Mouse (Mus musculus) c-Kit-positive CD71-positive TER-119-negative erythroid progenitor cells, embryonic 14.5 days (primary cell): Measurements from ENCODE around the gene Nrg3.
"Not testable (repeated sequence)": the region's sequence is repeated elsewhere in the genome, so short reads cannot be mapped to it uniquely, and the experiment has no call there.

Source experiments
- DNase-seq: peaks from one replicate; pipeline ENCODE4 v3.0.0-alpha.2; 2013; ENCODE audit warnings: low read depth

Gene Nrg3

DNA sequence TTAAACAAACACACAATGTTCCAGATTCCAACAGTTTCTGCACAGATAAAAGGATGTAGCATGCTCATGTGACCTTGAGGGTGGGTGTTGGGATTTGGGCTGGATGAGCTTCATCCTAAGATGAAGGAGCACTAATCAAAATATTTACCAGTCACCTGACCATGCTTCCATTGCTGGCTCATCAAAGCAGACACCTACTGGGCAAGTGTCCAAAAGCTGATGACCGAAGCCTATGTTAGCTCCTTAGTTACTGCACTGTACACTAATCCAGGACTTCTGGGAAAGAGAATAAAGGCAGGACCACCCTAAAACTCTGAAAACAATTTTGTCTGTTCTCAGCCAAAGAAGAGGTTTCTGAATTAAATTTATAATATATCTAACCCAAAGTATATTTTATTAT, 261.4 kb downstream of the Nrg3 start:
- DNase-seq: no peak

GRCm38 (mm10) chr14:39191946-39192345, 280.9 kb downstream of the Nrg3 start:
- no peak for DNase-seq

DNA sequence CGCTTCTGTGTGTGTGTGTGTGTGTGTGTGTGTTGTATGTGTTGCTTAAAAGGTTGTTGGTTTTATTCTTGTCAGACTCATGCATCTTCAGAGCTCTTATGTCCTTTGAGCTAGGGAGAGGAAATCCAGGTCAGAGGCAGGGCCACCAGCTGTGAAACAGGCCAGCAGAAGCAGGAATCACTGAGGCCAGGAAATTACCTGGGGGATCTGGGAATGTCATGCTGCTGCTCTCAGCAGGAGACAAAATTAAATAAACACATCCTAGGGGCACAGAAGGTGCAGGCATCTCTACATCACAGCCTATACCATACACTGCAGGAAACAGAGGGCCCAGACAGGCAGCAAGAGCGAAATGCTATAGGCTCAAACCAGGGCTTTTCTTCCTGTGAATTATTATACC, 299.2 kb downstream of the Nrg3 start:
- no peak for DNase-seq

DNA sequence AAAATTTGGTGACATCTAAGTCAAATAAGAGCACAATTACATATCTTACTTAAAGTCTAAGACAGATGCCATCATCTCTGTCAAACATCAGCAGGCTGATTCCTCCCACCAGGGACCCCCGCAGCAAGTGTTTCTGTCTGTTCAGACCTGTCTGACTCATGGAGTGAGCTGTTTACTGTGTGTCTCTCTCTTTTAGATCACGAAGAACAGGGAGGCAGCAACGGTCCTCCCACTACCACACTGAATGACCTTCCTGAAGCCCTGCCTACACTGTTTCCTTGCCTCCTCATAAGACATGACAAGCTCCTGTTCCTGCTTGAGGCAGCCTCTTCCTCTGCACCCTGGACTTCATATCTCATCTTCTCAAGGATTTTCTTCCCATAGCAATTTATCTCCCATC, 312.7 kb downstream of the Nrg3 start:
- no peak for DNase-seq

DNA sequence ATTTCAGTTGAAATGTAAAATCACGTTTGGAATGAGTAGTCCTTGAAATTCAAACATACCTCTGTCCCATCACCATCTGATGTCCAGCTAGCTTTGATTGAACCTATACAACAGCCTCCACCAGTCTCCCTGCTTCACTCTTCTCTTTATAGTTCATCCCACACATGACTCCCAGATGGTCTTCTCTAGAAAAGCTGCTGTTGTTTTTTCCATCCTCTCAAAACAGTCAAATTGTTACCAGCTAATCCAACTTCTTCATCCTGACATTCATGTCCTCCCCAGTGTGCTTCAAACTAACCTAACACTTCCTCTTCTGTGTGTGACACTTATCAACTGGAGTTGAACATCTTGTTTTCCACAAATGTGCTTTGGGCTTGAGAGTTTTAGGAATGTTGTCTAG, 317.4 kb downstream of the Nrg3 start:
- no peak for DNase-seq

DNA sequence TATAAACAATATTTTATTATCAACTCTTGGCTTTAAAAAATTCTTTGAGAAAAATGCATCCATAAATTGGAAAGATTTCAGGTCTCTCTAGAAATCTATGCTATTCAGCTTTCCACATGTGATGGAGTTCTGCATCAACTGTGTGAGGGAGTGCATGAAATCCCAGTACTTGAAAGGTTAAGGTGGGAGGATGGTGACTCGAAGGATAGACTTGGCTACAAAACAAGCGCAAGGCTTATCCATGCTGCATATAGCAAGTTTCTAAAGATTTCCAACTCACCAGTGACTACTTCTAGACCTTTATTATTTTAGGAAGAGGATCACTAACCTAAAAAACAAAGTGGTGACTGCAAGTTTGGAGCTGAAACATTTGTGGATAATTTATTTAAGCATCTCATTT, 343.1 kb downstream of the Nrg3 start:
- DNase-seq: no peak

DNA sequence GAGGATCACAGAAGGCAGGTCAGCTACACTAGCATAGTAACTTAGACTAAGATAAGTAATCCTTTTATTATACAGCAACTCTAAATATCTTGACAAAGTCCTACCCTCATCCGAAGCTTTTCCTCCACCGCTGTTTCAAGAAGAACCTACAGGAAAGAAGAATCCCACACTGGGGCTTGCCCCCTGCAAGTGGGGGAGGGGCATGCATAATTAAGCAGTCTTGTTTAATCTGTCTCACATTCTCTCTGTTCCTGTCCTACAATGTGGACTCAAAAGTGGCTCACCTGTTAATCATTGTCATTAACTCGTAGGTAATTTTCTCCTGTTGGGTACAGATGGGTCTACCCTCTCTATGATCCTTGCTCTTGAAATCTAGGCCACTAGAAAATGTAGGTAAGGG, 354.9 kb downstream of the Nrg3 start:
- DNase-seq: no peak

- DNase-seq: not testable (repeated sequence)
Measured at GRCm38 (mm10) chr14:39116522-39117231, 356.2 kb downstream of the Nrg3 start.

DNA sequence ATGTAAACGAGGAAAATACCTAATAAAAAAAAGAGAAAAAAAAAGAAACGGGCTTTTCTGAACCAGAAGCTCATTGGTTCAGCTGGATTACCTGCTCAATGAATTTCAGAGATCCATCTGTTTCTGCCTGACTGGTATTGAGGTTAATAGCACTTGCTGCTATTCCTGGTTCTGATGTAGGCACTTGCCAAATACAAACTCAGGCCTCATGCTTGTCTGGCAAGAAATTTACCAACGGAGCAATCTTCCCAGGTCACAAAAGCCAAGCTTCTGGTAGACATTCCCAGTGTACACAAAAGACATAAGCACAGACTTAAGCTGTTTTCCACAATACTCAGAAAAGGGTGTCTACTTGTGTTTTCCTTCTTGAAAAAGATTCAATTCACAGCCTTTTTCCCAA, 363.3 kb downstream of the Nrg3 start:
- no peak for DNase-seq

GRCm38 (mm10) chr14:39106776-39107175, 366.1 kb downstream of the Nrg3 start:
- no peak for DNase-seq

GRCm38 (mm10) chr14:39095219-39095618, 377.7 kb downstream of the Nrg3 start:
- DNase-seq: no peak

DNA sequence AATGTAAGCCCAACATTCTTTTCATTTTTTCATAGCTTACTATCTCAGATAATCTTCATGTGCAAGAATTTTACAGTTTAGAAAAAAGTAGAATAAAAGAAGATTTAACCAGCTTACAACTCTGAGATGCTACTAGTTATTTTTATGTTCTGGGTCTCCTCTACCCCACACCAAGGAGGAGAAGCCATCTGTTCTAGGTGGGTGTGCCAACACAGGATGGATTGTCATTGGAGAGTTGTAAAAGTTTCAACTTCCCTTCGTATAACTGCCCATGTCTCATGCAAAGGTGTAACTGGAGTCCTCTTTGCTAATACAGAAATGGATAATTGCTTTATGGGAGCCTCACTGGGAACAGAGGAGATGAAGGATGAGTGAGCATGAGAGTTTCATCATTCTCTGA, 393.4 kb downstream of the Nrg3 start:
- no peak for DNase-seq

GRCm38 (mm10) chr14:39051542-39051941, 421.3 kb downstream of the Nrg3 start:
- no peak for DNase-seq

DNA sequence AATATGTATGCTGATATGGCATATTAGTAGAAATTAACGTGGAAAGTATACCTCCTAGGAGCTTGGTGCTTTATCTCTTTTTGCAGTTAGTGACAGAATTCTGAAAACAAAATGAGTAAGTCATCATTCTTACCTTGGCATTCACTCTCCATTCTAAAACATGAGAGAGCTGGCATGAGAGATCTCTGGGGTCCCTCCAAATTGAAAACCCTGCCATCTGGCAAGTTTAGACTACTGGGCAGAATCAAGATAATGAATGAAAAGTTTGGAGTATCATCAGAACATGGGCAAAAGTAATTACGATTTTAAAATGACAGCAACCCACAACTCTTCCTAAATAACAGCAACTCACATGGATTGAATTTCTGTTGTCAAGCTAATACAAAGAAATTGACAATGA, 423.9 kb downstream of the Nrg3 start:
- DNase-seq: no peak

DNA sequence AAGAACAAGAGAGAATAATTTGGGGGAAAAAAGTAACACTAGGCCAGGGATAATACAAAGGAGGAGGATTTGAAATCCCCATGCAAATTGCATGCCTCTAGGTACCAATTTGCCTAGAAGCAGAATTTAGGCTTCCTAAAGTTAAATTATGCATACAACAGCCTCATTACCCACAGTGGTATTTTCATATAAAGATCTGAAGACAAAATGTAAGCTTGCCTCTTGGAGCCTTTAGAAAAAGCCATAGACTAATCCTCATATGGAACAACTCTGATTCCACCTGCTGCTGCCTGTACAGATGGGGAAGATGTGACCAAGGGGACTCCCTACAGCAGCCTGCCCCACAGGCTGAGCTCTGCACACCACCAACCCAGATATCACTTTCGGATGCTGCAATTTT, 428.6 kb downstream of the Nrg3 start:
- no peak for DNase-seq

GRCm38 (mm10) chr14:39043793-39044192, 429.1 kb downstream of the Nrg3 start:
- no peak for DNase-seq

DNA sequence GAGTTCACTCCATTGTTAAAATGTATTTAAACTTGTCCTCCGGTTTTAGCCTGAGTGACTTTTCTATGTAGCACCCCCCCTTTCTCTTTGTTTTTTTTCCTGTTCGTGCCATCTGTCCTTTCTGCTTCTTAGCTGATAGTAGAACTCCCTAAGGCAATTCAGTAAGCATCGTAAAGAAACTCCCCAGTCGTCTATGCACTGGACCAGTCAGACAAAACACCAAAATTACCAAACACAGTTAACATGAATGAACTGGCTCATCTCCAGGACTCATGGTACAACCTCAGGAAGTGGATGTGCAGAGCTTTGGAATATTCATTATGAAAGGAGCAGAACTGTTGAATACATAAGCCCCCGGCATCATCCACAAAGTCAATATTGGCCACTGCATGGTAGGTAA, 429.5 kb downstream of the Nrg3 start:
- no peak for DNase-seq

- DNase-seq: no peak
Measured at GRCm38 (mm10) chr14:39039046-39039445, 433.8 kb downstream of the Nrg3 start.

GRCm38 (mm10) chr14:39034482-39034881, 438.4 kb downstream of the Nrg3 start:
- DNase-seq: no peak

GRCm38 (mm10) chr14:39023065-39023464, 449.8 kb downstream of the Nrg3 start:
- DNase-seq: no peak

DNA sequence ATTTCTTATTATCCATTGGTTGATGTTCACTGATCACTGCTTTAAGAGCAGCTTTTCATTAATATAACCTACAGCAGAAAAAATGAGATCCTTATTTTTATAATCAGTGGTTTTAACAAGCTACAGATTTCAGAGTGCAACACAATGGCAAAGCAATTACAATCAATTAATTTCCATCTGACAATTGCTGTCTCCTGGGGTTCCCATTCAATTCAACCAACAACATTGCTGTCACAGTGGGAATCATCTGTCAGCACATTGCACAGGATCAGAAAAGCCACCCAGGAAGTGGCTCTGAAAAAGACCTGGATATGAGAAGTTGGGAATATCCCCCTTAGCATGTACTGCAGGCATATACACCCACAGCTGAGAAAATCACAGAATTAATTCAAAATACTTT, 458.8 kb downstream of the Nrg3 start:
- DNase-seq: no peak

DNA sequence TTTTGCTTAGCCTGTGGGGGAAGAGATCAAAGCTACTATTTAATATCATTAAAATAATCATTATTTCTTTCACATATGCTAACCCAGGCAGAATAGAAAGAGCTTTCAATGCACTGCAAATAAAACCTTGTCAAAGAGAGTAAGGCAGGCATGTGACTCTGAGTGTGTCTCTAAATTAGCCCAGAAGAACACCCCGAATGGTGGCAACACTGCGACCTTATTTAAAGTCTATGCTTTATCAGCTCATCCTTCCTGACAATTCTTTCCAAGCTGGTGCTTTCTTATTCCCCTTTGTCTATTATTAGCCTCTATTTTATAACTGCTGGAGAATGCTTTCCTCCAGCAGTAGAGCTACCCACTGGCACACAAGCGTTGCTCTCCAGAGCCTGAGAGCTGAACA, 475.0 kb downstream of the Nrg3 start:
- no peak for DNase-seq

DNA sequence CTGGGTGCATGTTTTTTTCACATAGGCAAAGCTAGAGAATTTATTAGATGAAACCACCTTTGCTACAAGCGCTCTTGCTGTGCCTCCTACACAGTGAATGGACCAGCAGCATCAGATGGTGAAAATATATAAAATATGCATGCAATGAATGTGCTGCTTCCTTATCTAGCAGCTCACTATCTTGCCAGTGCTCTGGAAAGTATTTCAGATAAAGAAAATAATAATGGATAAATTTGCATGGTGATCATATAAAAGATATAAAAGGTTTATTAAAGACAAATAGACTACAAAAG, 480.4 kb downstream of the Nrg3 start:
- DNase-seq: no peak

GRCm38 (mm10) chr14:38991847-38992573, 480.9 kb downstream of the Nrg3 start:
- DNase-seq: no peak
